Mouse (Mus musculus): ENCODE data around the gene Gal3st2c.
"Not testable (repeated sequence)": the region's sequence is repeated elsewhere in the genome, so short reads cannot be mapped to it uniquely, and the experiment has no call there.

- TF ChIP-seq EP300 (IDR thresholded peaks at IDR 0.05; ENCODE audit: insufficient read depth, low read depth, low read length); CTCF (IDR thresholded peaks at IDR 0.05; ENCODE audit: low read depth, low read length); POLR2A (IDR thresholded peaks at IDR 0.05; ENCODE audit: insufficient read depth, low read length): not testable (repeated sequence)
Observed at GRCm38 (mm10) chr1:93991068-93991467, 759 bp downstream of the Gal3st2c start.

Measured in ES-Bruce4 (cell line).